Mouse (Mus musculus) retina, embryonic 14.5 days (tissue): ENCODE results near the gene Tbcb.
"Not testable (repeated sequence)": the region's sequence is repeated elsewhere in the genome, so short reads cannot be mapped to it uniquely, and the experiment has no call there.

ENCODE experiments used
- DNase-seq: peaks from one replicate; pipeline ENCODE4 v3.0.0-alpha.2; 2015; ENCODE audit warnings: low spot score

The Tbcb gene

DNA sequence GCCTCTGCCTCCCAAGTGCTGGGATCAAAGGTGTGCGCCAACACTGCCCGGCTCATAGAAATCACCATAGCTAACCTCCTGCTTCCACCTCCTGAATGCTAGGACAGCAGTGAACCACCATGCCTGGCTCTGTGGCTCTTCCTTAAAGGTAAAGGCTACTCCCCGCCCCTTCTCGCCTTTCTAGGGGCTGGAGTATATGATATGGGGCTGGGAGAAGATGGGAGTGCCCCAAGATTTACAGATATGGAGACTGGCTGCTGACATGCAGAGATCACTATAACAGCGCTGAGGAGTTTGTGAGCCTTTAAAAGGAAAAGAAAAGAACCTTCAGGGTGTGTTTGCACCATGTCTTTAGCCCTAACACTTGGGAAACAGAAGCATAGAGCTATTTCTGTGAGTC, 9.9 kb downstream of the Tbcb start:
- DNase-seq, result no peak

DNA sequence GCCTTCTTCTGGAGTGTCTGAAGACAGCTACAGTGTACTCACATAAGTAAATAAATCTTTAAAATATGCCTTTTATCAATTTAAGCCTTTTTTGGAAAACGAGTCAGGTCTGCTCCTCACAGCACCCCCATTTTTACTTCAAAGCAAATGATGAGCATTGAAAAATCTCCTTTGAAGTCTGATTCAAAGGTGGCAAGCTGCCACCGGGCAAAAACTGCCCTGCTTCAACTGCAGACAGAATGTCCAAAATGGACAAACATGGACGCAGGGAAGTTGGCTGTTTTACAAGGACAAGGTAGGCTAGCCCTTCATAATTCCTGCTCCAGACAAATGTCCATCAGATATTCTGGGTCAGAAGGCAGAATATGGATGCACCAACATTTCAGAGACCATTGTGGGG, 10.6 kb downstream of the Tbcb start:
- DNase-seq, result no peak

DNA sequence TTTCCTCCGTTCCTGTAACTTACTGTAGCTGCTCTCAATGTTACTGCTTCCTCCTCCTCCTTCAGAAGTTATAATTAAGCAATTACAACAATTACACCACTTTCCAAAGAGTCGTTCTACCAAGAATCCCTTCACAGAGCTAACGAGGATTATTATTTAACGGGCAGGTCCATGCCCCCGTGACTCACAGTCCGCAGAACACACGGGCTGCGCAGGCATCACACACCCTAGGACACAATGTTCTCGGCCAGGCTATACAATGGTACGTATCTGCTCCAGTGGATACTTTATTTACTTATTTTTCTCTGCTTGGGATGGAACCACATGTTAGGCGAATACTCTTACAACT, 12.1 kb downstream of the Tbcb start:
- DNase-seq, result no peak

DNA sequence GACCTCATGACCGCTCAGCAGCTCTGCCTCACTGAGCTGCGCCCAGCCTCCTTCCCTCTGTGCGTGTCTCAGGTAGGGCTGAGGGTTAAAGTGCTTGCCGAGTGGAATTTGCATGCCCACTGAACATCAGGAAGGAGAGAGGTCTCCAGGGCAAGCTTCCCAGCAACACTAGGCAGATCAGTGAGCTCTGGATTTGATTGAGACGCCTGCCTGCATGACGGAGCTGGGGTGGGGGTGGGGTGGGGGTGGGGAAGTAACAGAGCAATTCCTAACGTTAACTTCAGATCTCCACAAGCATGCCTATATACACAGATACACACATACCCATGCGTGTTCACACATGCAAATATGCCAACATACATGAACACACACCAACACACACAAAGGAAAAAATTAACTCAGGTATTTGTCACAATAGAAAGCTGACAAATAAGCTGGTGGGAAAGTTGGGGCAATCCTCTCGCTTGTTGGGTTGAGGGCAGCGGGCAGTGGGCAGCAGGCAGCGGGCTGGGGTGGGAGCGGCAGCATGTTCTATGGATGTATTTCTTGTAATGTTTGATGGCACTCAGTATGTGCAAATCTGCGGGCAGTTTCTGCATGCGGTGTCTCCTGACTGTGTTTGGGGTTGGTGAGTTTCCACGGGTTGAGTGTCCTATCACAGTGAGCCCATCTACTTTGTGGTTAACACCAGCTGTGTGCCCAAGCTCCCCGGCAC, 12.6 kb downstream of the Tbcb start:
- DNase-seq, result peak; percentile 74

DNA sequence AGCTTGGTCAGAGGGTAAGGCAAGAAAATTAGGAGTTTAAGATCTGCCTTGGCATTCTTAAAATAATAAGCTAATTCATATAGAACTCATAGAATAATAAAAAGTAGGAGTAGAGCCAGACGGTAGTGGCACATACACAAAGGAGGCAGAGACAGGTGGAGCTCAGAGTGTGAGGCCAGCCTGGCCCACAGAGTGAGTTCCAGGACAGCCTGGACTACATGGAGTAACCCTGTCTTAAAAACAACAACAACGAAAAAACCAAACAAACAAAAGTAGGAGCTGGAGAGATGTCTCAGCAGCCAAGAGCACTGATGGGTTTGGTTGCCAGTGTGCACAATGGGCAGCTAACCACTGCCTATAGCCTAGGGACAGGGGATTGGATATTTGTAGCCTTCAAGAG, 14.8 kb downstream of the Tbcb start:
- DNase-seq, result no peak

DNA sequence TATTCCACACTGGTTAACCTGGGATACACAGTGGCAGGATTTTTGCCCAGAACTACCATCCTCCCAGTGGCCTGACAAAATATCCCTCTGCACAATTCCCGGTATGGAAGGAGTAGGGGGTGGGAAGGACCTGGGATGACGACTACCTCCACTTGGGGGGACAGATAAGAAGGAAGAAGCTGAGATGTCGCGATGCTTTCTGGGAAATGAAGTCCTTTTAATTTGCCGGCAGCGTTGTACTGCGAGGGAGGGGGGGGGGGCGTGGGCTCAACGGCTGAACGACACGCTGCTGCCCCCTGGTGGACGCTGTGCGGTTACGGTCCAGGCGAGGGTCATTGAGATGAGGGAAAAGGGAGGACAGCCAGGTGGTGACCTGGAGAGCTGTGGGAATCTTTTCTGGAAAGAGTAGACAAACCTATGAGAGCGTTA, 15.3 kb downstream of the Tbcb start:
- peak; percentile 92 for DNase-seq

DNA sequence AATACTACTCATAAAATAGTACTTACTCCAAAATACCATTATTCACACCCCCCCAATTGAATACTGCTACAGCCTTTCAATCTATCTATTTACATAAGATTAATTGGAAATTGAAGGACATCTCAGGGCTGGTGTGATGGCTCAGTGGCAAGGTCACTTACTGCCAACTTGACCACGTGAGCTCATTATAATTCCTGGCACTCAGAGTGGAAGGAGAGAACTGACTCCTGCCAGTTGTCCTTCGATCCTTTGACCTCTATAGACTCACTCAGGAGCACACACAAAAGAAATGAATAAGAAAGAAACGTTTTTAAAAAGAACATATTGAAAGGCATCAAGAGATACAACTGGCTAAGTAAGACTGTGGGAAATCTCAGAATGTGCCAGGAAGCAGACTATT, 16.2 kb downstream of the Tbcb start:
- no peak for DNase-seq

DNA sequence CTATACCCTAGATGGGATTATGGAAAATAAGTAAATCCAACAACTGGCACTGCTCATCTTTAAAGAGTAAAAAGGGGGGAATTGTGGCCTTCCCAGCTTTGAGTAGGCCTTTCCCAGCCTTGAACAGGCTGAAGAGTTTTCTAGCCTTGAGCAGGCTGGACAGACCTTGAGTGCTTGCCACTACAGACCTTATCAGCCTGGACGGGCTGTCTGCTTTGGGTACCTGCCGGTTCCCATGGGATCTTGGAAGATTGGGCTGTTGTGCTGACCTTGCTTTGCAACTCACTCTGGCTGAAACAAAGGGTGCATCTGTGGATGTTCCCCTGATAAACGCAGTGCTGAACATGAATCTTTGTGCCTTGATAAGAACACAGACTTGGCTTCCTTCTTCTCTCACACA, 18.2 kb downstream of the Tbcb start:
- no peak for DNase-seq

DNA sequence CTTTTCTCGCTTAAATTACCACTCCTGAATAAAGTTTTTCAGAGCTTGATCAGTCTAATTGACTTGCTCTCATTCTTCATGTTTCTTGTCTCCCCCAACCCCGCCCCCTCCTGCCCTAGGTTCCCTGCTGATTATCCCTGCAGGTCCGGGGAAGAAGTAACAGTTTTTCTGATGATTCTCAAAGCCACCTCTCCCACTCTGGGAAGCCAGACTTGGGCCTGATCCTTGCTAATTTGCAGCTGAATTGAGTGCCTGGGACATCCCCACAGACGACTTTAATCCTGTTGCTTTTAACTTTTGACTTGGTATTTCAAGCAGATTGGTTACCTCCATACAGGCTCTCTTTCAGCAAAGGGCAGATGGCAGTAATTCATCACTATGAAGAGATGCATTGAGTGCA, 21.0 kb downstream of the Tbcb start:
- DNase-seq, result no peak

DNA sequence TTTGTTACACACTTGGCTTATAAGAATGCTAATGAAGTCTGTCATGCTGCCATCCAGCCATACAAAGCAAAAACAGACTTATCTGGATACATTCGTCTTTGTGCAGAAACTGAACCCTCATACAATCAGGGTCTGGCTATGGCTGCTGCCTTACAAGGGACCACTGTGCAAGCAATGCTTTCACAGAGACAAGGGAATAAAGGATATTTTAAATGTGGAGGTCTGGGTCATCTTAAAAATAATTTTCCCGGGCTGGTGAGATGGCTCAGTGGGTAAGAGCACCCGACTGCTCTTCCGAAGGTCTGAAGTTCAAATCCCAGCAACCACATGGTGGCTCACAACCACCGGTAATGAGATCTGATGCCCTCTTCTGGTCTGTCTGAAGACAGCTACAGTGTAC, 25.7 kb downstream of the Tbcb start:
- not testable (repeated sequence) for DNase-seq

DNA sequence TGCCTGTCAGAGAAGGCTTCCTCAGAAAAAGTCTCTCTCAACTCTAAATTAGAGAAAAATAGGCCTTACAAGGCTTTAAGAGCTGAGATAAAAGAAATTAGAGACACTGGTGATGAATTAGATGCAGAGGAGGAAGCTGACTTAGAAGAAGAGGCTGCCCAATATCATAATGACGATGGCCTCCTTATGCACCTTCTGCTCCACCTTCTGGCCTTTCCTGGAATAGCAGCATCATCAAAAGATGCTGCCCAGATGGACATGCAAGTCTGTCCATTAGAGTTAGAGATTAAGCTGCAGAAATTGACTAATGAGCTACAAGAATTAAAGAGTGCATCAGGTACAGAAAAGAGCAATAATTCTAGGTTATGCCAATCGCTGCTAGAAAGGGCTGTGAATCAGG, 26.7 kb downstream of the Tbcb start:
- DNase-seq, result peak; percentile 82

DNA sequence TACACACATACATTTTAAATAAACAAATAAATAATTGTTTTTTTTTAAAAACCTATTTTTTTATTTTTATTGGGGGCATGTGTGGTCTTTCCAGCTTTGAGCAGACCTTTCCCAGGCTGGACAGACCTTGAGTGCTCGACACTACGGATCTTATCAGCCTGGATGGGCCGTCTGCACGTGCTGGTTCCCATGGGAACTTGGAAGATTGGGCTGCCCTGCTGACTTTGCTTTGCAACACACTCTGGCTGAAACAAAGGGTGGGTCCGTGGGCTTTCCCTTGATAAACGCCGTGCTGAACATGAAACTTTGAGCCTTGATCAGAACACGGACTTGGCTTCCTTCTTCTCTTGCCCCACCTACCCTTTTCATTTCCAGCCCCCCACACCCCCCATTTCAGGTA, 27.7 kb downstream of the Tbcb start:
- DNase-seq, result no peak

DNA sequence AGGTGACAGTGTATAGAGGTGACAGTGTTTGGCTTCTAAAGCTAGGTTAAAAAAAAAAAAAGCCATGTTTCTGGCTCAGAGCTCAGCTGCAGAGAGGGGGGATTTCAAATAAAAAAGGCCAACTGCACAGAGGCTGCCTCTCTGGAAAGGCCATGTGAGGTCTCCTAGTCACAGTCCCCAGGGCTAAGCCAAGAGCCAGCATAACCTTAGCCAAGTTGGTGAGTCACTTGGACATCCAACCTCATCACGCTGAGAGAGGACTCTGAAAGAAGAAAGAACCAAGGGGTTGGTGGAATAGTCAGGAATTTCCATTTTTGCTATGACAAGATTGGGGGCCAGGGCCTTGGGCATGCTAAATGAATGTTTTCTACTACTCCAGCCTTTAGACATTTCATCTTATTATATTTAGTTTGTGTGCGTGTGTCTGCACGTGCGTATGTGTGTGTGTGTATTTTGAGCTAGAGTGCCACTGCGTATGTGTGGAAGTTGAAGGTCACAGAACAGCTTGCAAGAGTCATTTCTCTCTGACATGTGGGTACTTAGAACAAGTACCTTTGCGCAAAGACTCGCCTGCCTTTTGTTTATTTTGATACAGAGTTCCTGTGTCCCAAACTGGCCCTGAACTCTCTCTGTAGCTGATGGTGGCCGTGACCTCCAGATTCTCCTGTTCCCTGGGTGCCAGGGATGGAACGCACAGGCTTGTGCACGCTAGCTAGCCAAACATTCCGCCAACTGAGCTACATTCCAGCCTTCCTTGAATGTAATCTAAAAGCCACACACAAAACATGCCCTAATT, 29.0 kb downstream of the Tbcb start:
- DNase-seq, result no peak

DNA sequence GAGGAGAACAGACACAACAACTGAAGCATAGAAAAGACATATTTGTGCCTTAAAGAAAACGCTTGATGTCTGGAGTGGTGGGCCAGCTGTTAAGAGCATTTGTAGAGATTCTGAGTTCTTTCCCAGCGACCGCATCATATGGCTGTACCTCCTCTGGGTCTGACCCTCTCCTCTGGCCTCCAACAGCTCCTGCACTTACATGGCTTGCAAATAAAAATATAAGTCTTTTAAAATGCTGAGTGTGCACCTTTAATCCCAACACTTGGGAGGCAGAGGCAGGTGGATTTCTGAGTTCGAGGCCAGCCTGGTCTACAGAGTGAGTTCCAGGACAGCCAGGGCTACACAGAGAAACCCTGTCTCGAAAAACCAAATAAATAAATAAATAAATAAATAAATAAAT, 31.4 kb downstream of the Tbcb start:
- not testable (repeated sequence) for DNase-seq

DNA sequence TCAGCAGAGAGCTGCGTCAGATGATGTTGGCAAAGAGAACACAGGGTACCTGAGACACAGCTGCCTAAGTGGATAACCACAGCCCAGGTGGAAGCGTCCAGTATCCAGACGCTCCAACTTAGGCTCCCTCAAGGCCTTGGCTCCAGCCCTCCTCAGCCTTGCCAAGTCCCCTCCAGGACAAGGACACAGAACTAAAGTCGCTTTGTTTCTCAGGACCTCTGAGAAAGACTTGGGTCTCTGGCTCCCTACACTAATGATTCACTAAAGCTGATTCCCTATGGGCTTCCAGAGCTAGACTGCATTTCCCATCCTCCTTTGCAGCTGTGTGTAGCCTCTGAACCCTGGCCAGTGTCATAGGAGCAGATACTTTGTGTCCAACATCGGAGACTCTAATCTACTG, 31.9 kb downstream of the Tbcb start:
- no peak for DNase-seq

DNA sequence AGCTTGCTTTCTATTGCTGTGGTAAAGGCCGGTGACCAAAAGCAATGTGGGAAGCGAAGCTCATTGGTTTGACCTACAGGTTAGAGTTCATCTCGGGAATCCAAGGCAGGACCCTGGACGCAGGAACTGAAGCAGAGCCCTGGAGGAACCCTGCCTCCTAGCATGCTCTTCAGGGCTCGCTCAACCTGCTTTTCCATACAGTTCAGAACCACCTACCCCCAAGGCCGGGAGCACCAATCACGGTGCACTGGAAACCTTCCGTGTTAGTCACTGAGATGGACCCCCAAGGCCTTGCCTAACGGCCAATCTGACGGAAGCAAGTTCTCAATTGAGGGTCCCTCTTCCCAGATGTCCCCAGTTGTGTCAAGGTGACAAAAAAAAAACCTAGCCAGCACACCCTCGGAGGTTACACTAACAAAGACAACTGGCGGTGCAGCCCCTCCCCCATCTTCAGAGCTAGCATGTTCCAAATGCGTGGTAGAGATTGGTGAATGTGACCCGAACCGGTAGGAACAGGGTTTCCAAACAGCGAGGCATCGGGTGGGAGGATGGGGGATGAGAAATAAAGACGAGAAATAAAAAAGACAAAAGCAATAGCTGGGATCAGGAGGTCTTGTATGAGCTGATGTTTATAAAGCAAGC, 32.5 kb downstream of the Tbcb start:
- no peak for DNase-seq

DNA sequence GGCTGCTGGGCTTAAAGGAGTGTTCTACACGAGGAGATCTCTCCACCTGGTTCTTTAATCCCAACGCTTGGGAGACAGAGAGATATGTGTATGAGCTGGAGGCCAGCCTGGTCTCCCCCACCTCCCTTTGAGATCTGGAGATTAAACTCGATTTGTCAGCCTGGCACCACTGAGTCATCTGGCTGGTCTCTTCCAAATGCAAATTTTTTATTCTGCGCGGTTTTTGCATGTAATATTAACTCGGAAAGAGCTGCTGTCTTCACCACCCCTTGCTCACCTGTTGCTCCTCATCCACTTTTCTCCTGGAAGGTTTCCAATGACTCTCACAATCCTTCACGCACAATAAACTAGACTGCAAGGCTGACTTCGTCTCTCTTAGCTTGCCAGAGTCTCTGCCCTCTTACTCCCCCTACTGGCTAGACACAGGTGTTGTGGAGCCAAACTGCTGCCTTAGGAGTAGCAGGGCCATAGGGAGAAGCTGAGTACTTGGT, 33.5 kb downstream of the Tbcb start, which contains the start of gene Capns1:
Capns1 (minus strand) TSS at position 331 of the 491 bp plus-strand sequence.
- DNase-seq, result peak; percentile 90

DNA sequence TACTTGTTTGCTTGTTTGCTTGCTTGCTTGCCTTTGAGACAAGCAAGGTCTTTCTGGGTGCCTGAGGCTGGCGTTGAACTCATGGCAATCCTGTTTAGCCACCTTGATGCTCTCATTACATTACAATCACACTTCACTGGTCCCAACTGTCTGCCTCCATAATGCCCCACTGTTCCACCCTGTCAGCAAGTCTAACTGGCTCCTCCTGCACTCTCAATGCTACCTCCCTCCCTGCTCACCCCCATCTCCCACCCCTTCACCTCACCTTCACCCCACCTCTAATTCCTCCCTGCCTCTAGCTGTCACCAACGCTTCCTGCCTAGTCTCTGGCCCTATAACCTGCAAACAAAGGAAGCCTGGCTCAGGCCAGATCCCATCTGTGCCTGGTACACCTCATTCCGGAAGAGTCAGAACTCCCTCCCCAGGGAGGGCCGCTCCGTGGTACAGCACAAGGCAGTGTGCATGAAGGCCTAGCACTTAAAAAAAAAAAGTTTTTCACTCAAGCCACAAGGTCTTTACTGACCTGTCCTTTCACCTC, 34.4 kb downstream of the Tbcb start:
- DNase-seq, result no peak

DNA sequence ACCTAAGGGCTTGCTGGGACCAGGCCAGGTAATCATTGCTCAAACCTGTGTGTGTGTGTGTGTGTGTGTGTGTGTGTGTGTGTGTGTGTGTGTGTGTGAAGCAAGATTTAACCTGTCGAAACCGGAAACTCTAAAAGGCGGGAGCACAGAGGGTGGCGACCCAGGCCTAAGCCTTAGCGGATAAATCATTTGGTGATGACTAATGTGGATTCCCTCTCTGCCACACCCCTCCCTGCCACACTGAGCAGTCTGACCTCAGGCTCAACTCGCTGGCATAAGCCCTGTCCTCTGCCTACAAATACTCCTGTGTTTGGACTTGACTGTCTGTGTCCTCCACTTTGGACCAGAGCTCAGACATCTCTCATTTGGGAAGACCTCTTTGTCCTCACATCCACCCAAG, 35.9 kb downstream of the Tbcb start:
- no peak for DNase-seq

DNA sequence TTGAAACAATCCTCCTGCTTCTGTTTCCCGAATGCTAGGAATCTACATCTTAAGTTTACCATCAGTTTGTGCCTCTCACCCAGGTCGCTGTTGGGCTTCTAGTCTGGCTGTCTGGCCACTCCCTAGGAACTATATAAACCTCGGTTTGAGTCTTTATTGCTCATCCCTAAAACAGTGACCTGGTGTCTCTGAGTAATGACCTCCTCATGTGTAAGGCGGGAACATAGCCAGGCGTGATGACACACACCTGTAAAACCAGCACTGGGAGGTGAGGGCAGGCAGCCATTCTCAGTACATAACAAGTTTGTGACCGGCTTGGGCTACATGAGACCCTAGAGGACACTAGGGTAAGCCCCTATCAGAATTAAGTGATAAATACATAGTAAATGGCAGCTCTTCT, 36.6 kb downstream of the Tbcb start:
- DNase-seq, result no peak

DNA sequence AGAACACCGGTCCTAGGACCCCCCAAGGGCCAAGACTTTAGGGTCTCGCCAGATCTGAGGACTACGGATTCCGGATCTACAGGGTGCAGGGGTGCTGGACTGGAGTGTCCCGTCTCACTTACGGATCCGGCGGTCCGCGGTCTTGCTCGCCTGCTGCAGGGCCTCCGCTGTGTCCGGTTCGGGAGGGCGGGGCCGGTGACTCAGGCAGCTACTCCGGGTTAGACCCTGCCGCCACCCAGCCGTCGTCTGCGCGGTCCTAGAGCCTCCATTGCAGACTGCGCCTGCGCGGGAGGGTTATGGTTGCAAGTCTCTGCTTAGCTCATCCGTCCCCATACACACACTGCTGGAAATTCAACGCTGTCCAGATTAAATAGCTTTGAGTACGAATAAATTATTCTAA, 37.2 kb downstream of the Tbcb start:
- peak; percentile 97 for DNase-seq

DNA sequence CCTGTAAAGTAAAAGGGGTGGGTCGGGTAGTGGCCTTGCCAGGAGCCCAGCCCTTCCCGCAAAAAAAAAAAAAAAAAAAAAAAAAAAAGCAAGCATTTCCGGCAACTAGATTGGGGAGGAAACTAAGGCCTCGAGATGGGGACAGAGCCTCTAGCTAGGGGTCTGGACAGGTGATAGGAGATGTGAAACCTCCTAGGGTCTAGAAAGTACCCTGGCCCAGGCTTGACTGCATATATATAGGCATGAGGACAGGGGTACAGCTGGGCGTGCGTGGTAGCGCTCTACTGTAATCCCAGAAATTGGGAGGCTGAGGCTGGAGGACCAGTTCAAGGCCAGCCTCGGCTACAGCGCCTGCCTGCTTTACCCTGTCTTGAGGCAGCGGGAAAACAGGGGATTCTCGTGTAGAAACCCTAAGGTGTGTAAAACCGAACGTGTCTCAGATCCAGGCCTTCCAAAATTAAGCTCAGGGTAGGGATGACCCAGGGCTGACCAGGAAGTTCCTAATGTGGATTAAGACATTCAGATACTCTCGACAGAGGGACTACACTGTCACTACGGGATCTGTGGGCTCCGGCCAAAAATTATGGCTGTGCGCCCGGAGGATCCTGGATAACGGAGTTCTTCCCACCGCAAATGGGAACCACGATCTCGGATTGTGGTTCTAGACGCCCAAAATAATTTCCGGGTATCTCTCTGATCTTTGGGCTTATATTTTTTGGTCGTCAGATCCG, 37.8 kb downstream of the Tbcb start:
- DNase-seq, result peak; percentile 40
